Mouse (Mus musculus) liver (tissue): ENCODE results near the gene Unc45a.

Experiments used
- DNase-seq: peaks from one replicate; pipeline ENCODE4 v3.0.0-alpha.2; 2020; ENCODE audit warnings: mixed read lengths

Gene Unc45a

DNA sequence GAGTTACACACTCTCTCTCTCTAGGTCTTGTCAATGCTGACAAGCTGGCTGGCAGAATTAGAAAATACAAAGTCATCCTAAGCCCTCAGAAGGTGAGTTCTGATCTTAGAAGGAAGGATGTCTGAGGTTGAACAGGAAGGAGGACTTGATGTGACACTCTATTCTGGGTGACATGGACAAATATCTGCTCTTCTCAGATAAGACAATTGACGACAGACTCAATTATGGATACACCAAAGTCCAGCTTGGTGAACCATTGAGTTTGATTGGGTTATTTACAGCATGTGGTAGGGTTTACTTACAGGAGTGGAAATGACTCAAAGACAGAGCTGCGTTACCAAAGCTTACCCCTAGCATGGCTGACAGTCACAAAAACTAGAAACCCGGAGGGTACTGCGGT, 64.4 kb downstream of the Unc45a start:
- no peak for DNase-seq
